Mouse (Mus musculus) MEL (cell line): ENCODE measurements around the gene Snd1.

Experiments used
- ETS1 ChIP-seq: IDR thresholded peaks from 2 replicates; pipeline ENCODE4 v1.6.1; 2012; ENCODE audit warnings: low read depth, mild to moderate bottlenecking, inconsistent platforms, low read length, improper control_type of control experiment, moderate library complexity
- RCOR1 ChIP-seq: IDR thresholded peaks from 2 replicates; pipeline ENCODE4 v1.6.1; 2012; ENCODE audit warnings: low read depth, mild to moderate bottlenecking, inconsistent platforms, low read length, improper control_type of control experiment

- TF ChIP-seq ETS1 (no peak), RCOR1 (no peak)
These were observed 231.4 kb downstream of the Snd1 start for GRCm38 (mm10) chr6:28706108-28706975.
